Mouse (Mus musculus) testis, adult 2 months (tissue): ENCODE results near the gene Bean1. TPM values are rescaled to one million over a fixed set of nuclear protein-coding genes. Genes with fewer than 3 reads are reported as not detected.
"Not testable (repeated sequence)": the region's sequence is repeated elsewhere in the genome, so short reads cannot be mapped to it uniquely, and the experiment has no call there.

ENCODE experiments used
- H3K27ac ChIP-seq: fragments of 200-500 bp; 2 replicates; pipeline ENCODE4 v1.5.1; 2012; ENCODE audit warnings: low read depth, low read length; ENCODE audit not compliant: control insufficient read depth, insufficient read depth
- H3K27me3 ChIP-seq: fragments of 200-500 bp; 2 replicates; pipeline ENCODE4 v1.6.1; 2012; ENCODE audit warnings: mild to moderate bottlenecking, low read length, moderate library complexity; ENCODE audit not compliant: control insufficient read depth, insufficient read depth
- H3K36me3 ChIP-seq: fragments of 200-500 bp; 2 replicates; pipeline ENCODE4 v1.6.1; 2012; ENCODE audit warnings: mild to moderate bottlenecking, low read length; ENCODE audit not compliant: control insufficient read depth, insufficient read depth
- H3K4me1 ChIP-seq: fragments of 200-500 bp; 2 replicates; pipeline ENCODE4 v1.6.1; 2012; ENCODE audit warnings: low read length; ENCODE audit not compliant: control insufficient read depth, insufficient read depth
- H3K4me3 ChIP-seq: fragments of 200-500 bp; 2 replicates; pipeline ENCODE4 v1.5.1; 2012; ENCODE audit warnings: low read depth, mild to moderate bottlenecking, low read length, moderate library complexity, mixed read lengths; ENCODE audit not compliant: control insufficient read depth
- CTCF ChIP-seq: fragments of 200-500 bp; IDR thresholded peaks from 2 replicates; pipeline ENCODE4 v1.5.1; 2012; ENCODE audit warnings: low read depth, mild to moderate bottlenecking, inconsistent platforms, low read length, moderate library complexity; ENCODE audit not compliant: control insufficient read depth, insufficient read depth, insufficient replicate concordance
- POLR2A ChIP-seq: fragments of 200-500 bp; IDR thresholded peaks from 2 replicates; pipeline ENCODE4 v1.6.1; 2012; ENCODE audit warnings: low read depth, mild to moderate bottlenecking, inconsistent platforms, low read length, moderate library complexity; ENCODE audit not compliant: control insufficient read depth
- polyA plus RNA-seq: library from polyadenylated mRNA; depleted of rRNA; stranded (reverse); fragments of >200 nt; gene quantifications from 2 replicates; pipeline ENCODE4 v1.2.3, GENCODE M21; 2012; rRNA removed

The Bean1 gene
- polyA plus RNA-seq, 1 experiment = 21.7 TPM

DNA sequence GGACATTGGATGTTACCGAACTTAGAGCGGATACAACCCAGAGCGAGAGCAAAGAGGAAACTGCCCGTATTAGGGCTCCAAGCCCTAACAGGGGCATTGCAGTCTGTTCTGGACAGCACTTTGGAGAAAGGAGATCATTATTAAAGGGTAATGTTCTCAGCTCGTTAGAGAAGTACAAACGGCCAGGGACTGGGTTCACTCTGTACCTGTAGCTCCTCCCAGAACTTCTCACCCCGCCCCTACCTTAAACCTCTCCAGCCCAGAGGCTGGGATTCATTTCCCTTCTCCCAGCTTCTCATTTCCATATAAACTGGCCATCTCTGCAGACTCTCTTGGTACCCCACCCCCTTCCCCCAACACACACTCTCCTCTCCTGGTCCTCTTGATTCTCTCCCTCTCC, 81.2 kb downstream of the Bean1 start:
- Histone ChIP-seq H3K4me1 (peaks cover 11% of the 10 kb centered on the region), H3K4me3 (peak overlapping the region; percentile 100), H3K27me3 (no peaks in the 10 kb centered on the region), H3K36me3 (no peaks in the 10 kb centered on the region; the same call in 1 of the 2 replicates), H3K27ac (peak overlapping the region; percentile 23)
- no peak for TF ChIP-seq POLR2A
- TF ChIP-seq CTCF = no peak

DNA sequence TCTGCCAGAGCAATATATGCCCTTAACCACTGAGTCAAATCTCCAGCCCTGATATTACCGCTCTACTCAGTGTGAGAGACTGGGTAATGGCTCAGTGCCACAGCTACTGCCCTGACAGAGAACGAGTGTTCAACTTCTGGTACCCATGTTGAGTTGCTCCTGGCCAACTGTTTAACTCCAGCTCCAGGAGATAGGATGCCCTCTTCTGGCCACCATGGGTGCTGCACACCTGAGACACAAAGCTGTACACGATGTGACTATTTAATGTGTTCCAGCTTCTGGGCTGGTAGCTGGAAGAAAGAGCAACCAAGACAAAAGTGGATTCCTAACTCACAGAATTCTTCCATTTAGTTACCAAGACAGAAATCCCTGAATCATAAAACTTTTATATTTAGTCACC, 82.8 kb downstream of the Bean1 start:
- no peak for TF ChIP-seq POLR2A
- peak; percentile 63; the same call in 1 of the 2 replicates for TF ChIP-seq CTCF
- Histone ChIP-seq H3K27ac (peak overlapping the region; percentile 21; the same call in 1 of the 2 replicates), H3K27me3 (no peaks in the 10 kb centered on the region), H3K4me3 (peak overlapping the region; percentile 16; the same call in 1 of the 2 replicates), H3K4me1 (peaks cover 2% of the 10 kb centered on the region), H3K36me3 (no peaks in the 10 kb centered on the region; the same call in 1 of the 2 replicates)

GRCm38 (mm10) chr8:104261802-104262201, 91.6 kb downstream of the Bean1 start:
- H3K36me3 ChIP-seq, H3K27me3 ChIP-seq, H3K4me3 ChIP-seq, H3K27ac ChIP-seq, H3K4me1 ChIP-seq: not testable (repeated sequence)

- Histone ChIP-seq H3K27ac (peak overlapping the region; percentile 71), H3K4me3 (peak overlapping the region; percentile 64)
- H3K36me3 ChIP-seq, H3K4me1 ChIP-seq, H3K27me3 ChIP-seq: not testable (repeated sequence)
- peak; percentile 25; the same call in 1 of the 2 replicates for TF ChIP-seq POLR2A
Measured at GRCm38 (mm10) chr8:104264271-104264935, 94.2 kb downstream of the Bean1 start.

DNA sequence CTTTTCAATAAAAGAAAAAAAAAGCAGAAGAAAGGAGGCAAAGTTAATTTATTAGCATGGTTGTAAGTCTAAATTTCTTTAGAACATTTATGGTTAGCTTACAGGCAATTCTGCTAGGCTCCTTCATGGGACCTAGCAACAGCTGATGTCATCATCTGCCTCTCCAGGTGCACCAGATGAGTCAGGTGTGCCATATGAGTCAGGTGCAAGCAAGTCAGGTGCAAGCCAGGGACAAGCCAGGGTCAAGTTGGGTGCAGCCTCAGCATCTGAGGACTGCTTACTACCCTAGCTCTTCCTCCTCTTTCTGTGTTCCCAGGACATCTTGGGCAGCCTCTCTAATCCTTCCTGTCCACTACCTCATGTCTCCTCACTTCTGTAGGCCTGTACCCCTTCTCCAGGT, 98.1 kb downstream of the Bean1 start:
- Histone ChIP-seq H3K27ac (no peak overlapping the region), H3K27me3 (no peaks in the 10 kb centered on the region), H3K36me3 (no peaks in the 10 kb centered on the region), H3K4me3 (no peak overlapping the region), H3K4me1 (no peaks in the 10 kb centered on the region)
- TF ChIP-seq POLR2A = no peak
- no peak for TF ChIP-seq CTCF

Other genes with a start within 250 kb of the Bean1 start
- 3.0 and 3.7 TPM in 2 replicates for gene Cdh5, start 68.8 kb upstream of the Bean1 start, polyA plus RNA-seq
- 10.6 and 11.1 TPM in 2 replicates for gene Tk2, start 78.1 kb downstream of the Bean1 start, polyA plus RNA-seq
- gene Cklf, start 80.4 kb downstream of the Bean1 start, polyA plus RNA-seq = 133 and 164 TPM in 2 replicates
- 974 and 1,262 TPM in 2 replicates for gene Cmtm2a, start 122.7 kb downstream of the Bean1 start, polyA plus RNA-seq
- 52.5 and 57.0 TPM in 2 replicates for gene Gm45711, start 139.6 kb downstream of the Bean1 start, polyA plus RNA-seq
- 14.7 TPM in 2 replicates for gene Cmtm1, start 139.7 kb downstream of the Bean1 start, polyA plus RNA-seq
- gene Gm11020, start 151.1 kb downstream of the Bean1 start, polyA plus RNA-seq = not detected in 2 replicates
- 658 and 900 TPM in 2 replicates for gene Cmtm2b, start 151.8 kb downstream of the Bean1 start, polyA plus RNA-seq
- 12.9 and 14.9 TPM in 2 replicates for gene Cmtm3, start 169.0 kb downstream of the Bean1 start, polyA plus RNA-seq
- 2.0 and 2.2 TPM in 2 replicates for gene Cmtm4, start 225.4 kb downstream of the Bean1 start, polyA plus RNA-seq